Mouse (Mus musculus) brain, embryonic 14.5 days (tissue): ENCODE measurements at regions not wholly inside any gene's neighbourhood (a gene's known extent, or its start where the extent isn't known, plus 50 kb on each side); places are given as distances from the start of the nearest gene placed in this dataset.

ENCODE experiments used
- CTCF ChIP-seq: fragments of 200-500 bp; IDR thresholded peaks from 2 replicates; pipeline ENCODE4 v1.5.1; 2012; ENCODE audit warnings: inconsistent platforms, mild to moderate bottlenecking, moderate library complexity, borderline replicate concordance; ENCODE audit not compliant: insufficient read depth, insufficient read length; ENCODE audit errors: extremely low read depth
- POLR2A ChIP-seq: fragments of 200-500 bp; IDR thresholded peaks from 2 replicates; pipeline ENCODE4 v1.6.1; 2012; ENCODE audit warnings: mild to moderate bottlenecking, inconsistent platforms, borderline replicate concordance; ENCODE audit not compliant: poor library complexity, insufficient read depth, insufficient read length, severe bottlenecking; ENCODE audit errors: extremely low read depth

- TF ChIP-seq CTCF (no peak), POLR2A (no peak)
These were observed 271.3 kb upstream of the Nfe2l3 start for GRCm38 (mm10) chr6:51161149-51161548.
